Mouse (Mus musculus): ENCODE results near the gene Phox2b. TPM values are rescaled to one million over a fixed set of nuclear protein-coding genes. Genes with fewer than 3 reads are reported as not detected.
A peak's percentile ranks its signal among the peaks of the same experiment; 100 is the strongest.

The Phox2b gene
- polyA plus RNA-seq (2015; fragmentation: Nextera tagmentation; extraction: Ambion mirVana): 5.7 and 6.2 TPM in 2 replicates

GRCm38 (mm10) chr5:67098733-67099323 is at the start of gene Phox2b:
Gene Phox2b (minus strand): TSS chr5:67099301.
- H3K4me1 ChIP-seq (replicated peaks; ENCODE audit: control insufficient read depth, insufficient read depth): no peaks in the 10 kb centered on the region
- peaks cover 42% of the 10 kb centered on the region for H3K27me3 ChIP-seq (ENCODE audit: control insufficient read depth, insufficient read depth, low read length)
- no peaks in the 10 kb centered on the region for H3K9me3 ChIP-seq (ENCODE audit: control insufficient read depth, low read length)
- no peak within 1 kb of the TSS for H3K9ac ChIP-seq (ENCODE audit: low read length)
- no peak within 1 kb of the TSS for H3K27ac ChIP-seq (replicated peaks)
- ATAC-seq (ENCODE audit: low FRiP score, low TSS enrichment): no peak; the same call in 1 of the 2 replicates
- no peak within 1 kb of the TSS for H3K4me2 ChIP-seq (replicated peaks; ENCODE audit: low read depth)
- 5% methylated on average over 16 of the region's 16 CpGs for WGBS
- peak within 1 kb of the TSS; percentile 18; the same call in 1 of the 2 replicates for H3K4me3 ChIP-seq (ENCODE audit: low read depth, low read length)
- TF ChIP-seq CTCF (IDR thresholded peaks at IDR 0.05; ENCODE audit: low read depth) (no peak), EP300 (optimal IDR thresholded peaks at IDR 0.05) (no peak)
- no peak for DNase-seq (ENCODE audit: low spot score)
- H3K36me3 ChIP-seq (ENCODE audit: control insufficient read depth, insufficient read depth, low read length): no peaks in the 10 kb centered on the region

GRCm38 (mm10) chr5:67142622-67143021 is 43.5 kb upstream of the Phox2b start:
- H3K27ac ChIP-seq (replicated peaks): no peak overlapping the region
- DNase-seq (ENCODE audit: low spot score) (no peak), ATAC-seq (ENCODE audit: low FRiP score, low TSS enrichment) (no peak)
- TF ChIP-seq CTCF (IDR thresholded peaks at IDR 0.05; ENCODE audit: low read depth) (no peak), EP300 (optimal IDR thresholded peaks at IDR 0.05) (no peak)
- WGBS: 69% methylated on average over 4 of the region's 4 CpGs
- H3K4me2 ChIP-seq (replicated peaks; ENCODE audit: low read depth): no peak overlapping the region
- H3K9ac ChIP-seq (ENCODE audit: low read length): no peak overlapping the region
- no peak overlapping the region for H3K4me3 ChIP-seq (ENCODE audit: low read depth, low read length)
- no peaks in the 10 kb centered on the region for H3K4me1 ChIP-seq (replicated peaks; ENCODE audit: control insufficient read depth, insufficient read depth)
- H3K27me3 ChIP-seq (ENCODE audit: control insufficient read depth, insufficient read depth, low read length): no peaks in the 10 kb centered on the region
- no peaks in the 10 kb centered on the region for H3K36me3 ChIP-seq (ENCODE audit: control insufficient read depth, insufficient read depth, low read length)
- no peaks in the 10 kb centered on the region for H3K9me3 ChIP-seq (ENCODE audit: control insufficient read depth, low read length)

- ATAC-seq (ENCODE audit: low FRiP score, low TSS enrichment) (no peak), DNase-seq (ENCODE audit: low spot score) (no peak)
- Histone ChIP-seq H3K4me1 (replicated peaks; ENCODE audit: control insufficient read depth, insufficient read depth) (no peaks in the 10 kb centered on the region), H3K27ac (replicated peaks) (no peak overlapping the region), H3K4me2 (replicated peaks; ENCODE audit: low read depth) (no peak overlapping the region), H3K9ac (ENCODE audit: low read length) (no peak overlapping the region), H3K27me3 (ENCODE audit: control insufficient read depth, insufficient read depth, low read length) (no peaks in the 10 kb centered on the region), H3K9me3 (ENCODE audit: control insufficient read depth, low read length) (no peaks in the 10 kb centered on the region), H3K36me3 (ENCODE audit: control insufficient read depth, insufficient read depth, low read length) (no peaks in the 10 kb centered on the region), H3K4me3 (ENCODE audit: low read depth, low read length) (no peak overlapping the region)
- no peak for TF ChIP-seq EP300 (optimal IDR thresholded peaks at IDR 0.05)
- TF ChIP-seq CTCF (IDR thresholded peaks at IDR 0.05; ENCODE audit: low read depth): no peak
- 58% methylated on average over 25 of the region's 25 CpGs for WGBS
These were observed 40.2 kb upstream of the Phox2b start for GRCm38 (mm10) chr5:67139052-67140015.

- ATAC-seq (ENCODE audit: low FRiP score, low TSS enrichment) (no peak), DNase-seq (ENCODE audit: low spot score) (no peak)
- no peak overlapping the region for H3K4me3 ChIP-seq (ENCODE audit: low read depth, low read length)
- no peak overlapping the region for H3K9ac ChIP-seq (ENCODE audit: low read length)
- H3K27me3 ChIP-seq (ENCODE audit: control insufficient read depth, insufficient read depth, low read length): no peaks in the 10 kb centered on the region
- no peaks in the 10 kb centered on the region for H3K9me3 ChIP-seq (ENCODE audit: control insufficient read depth, low read length)
- WGBS: 66% methylated on average over 8 of the region's 8 CpGs
- H3K4me1 ChIP-seq (replicated peaks; ENCODE audit: control insufficient read depth, insufficient read depth): no peaks in the 10 kb centered on the region
- H3K27ac ChIP-seq (replicated peaks): no peak overlapping the region
- no peak overlapping the region for H3K4me2 ChIP-seq (replicated peaks; ENCODE audit: low read depth)
- TF ChIP-seq CTCF (IDR thresholded peaks at IDR 0.05; ENCODE audit: low read depth) (no peak), EP300 (optimal IDR thresholded peaks at IDR 0.05) (no peak)
- H3K36me3 ChIP-seq (ENCODE audit: control insufficient read depth, insufficient read depth, low read length): no peaks in the 10 kb centered on the region
These were observed 39.5 kb upstream of the Phox2b start for GRCm38 (mm10) chr5:67138643-67139042.

- no peak overlapping the region for H3K4me2 ChIP-seq (replicated peaks; ENCODE audit: low read depth)
- no peak for ATAC-seq (ENCODE audit: low FRiP score, low TSS enrichment)
- no peaks in the 10 kb centered on the region for H3K4me1 ChIP-seq (replicated peaks; ENCODE audit: control insufficient read depth, insufficient read depth)
- no peak overlapping the region for H3K9ac ChIP-seq (ENCODE audit: low read length)
- 26% methylated on average over 6 of the region's 6 CpGs for WGBS
- no peaks in the 10 kb centered on the region for H3K27me3 ChIP-seq (ENCODE audit: control insufficient read depth, insufficient read depth, low read length)
- no peak for DNase-seq (ENCODE audit: low spot score)
- TF ChIP-seq CTCF (IDR thresholded peaks at IDR 0.05; ENCODE audit: low read depth) (no peak), EP300 (optimal IDR thresholded peaks at IDR 0.05) (no peak)
- no peaks in the 10 kb centered on the region for H3K9me3 ChIP-seq (ENCODE audit: control insufficient read depth, low read length)
- no peak overlapping the region for H3K27ac ChIP-seq (replicated peaks)
- H3K4me3 ChIP-seq (ENCODE audit: low read depth, low read length): no peak overlapping the region
- no peaks in the 10 kb centered on the region for H3K36me3 ChIP-seq (ENCODE audit: control insufficient read depth, insufficient read depth, low read length)
These were observed 35.6 kb upstream of the Phox2b start for GRCm38 (mm10) chr5:67134698-67135097.

- Histone ChIP-seq H3K36me3 (ENCODE audit: control insufficient read depth, insufficient read depth, low read length) (no peaks in the 10 kb centered on the region), H3K4me3 (ENCODE audit: low read depth, low read length) (no peak overlapping the region), H3K9me3 (ENCODE audit: control insufficient read depth, low read length) (no peaks in the 10 kb centered on the region), H3K9ac (ENCODE audit: low read length) (no peak overlapping the region), H3K4me2 (replicated peaks; ENCODE audit: low read depth) (no peak overlapping the region), H3K4me1 (replicated peaks; ENCODE audit: control insufficient read depth, insufficient read depth) (no peaks in the 10 kb centered on the region), H3K27ac (replicated peaks) (no peak overlapping the region), H3K27me3 (ENCODE audit: control insufficient read depth, insufficient read depth, low read length) (no peaks in the 10 kb centered on the region)
- TF ChIP-seq EP300 (optimal IDR thresholded peaks at IDR 0.05): no peak
- no peak for TF ChIP-seq CTCF (IDR thresholded peaks at IDR 0.05; ENCODE audit: low read depth)
- 77% methylated on average over 2 of the region's 2 CpGs for WGBS
- no peak for DNase-seq (ENCODE audit: low spot score)
- no peak for ATAC-seq (ENCODE audit: low FRiP score, low TSS enrichment)
These were observed 32.6 kb upstream of the Phox2b start for GRCm38 (mm10) chr5:67131671-67132070.

Measured in stomach, postnatal 0 days (tissue).